Mouse (Mus musculus): ENCODE measurements at regions not wholly inside any gene's neighbourhood (a gene's known extent, or its start where the extent isn't known, plus 50 kb on each side); places are given as distances from the start of the nearest gene placed in this dataset.

DNA sequence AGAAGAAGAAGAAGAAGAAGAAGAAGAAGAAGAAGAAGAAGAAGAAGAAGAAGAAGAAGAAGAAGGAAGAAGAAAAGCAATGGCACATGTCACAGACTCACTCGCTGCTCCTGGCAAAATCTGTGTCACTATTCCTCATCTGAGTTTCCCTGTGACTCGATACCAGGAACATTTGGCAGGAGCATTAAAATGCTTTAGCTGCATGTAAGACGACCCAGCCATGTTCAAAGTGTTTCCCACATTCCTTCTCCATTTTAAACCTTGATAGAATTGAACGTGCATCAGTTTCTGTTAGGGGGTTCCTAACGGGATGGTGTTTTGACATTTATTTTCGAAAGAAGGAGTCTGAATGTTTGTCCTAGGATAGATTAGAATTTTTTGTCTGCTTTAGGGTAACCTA is 51.2 kb upstream of the Pja2 start:
- no peak for DNase-seq (ENCODE audit: inconsistent ontology term)

GRCm38 (mm10) chr17:64383600-64383999 is 51.9 kb upstream of the Pja2 start:
- DNase-seq (ENCODE audit: inconsistent ontology term), result no peak

GRCm38 (mm10) chr17:64390349-64390748 is 58.6 kb upstream of the Pja2 start:
- DNase-seq (ENCODE audit: inconsistent ontology term), result no peak

- DNase-seq (ENCODE audit: inconsistent ontology term), result peak; percentile 9
These were observed 65.7 kb upstream of the Pja2 start for GRCm38 (mm10) chr17:64397254-64397897.

DNA sequence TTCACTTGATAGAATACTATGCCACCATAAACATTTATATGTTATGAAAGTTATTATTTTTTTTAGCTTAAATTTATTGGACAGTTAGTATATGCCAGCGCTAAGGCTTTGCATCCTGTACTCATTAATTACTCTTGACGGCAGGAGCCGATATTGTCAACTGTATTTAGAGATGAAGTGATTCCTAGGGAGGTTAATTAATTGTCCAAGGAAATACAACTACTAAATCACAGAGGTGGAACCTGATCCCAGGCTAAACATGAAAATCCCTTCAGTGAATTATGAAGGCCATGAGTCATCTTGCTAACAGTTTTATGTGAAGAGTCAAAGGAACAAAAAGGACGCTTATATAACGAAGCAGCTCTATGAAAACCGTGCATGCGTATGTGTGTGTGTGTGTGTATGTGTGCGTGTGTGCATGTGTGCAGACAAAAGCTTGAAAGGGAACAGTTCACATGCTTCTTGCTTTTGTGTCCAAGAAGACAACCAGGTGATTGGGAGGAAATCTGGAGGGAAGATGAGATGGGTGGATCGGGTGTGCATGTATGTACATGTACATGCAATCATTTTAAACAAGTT is 66.5 kb upstream of the Pja2 start:
- DNase-seq (ENCODE audit: inconsistent ontology term), result peak; percentile 11

DNA sequence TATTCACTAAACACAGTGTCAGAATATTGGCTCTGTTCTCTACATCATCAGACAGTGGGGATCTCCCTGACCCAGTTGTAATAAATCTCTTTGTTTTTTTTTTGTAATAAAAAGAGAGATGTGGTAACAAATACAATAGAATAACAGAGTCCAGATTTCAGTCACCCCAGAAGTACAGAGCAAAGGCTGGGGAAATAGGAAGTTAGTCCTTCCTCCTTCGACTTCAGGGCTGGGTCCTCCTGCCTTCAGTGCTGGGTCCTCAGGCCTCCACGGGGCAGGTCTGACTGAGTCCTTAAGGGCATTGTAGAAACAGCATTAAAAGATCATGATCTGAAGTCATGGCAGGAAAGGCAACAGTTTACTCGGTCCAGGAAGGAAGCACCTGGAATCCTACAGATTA is 67.0 kb upstream of the Pja2 start:
- no peak for DNase-seq (ENCODE audit: inconsistent ontology term)

DNA sequence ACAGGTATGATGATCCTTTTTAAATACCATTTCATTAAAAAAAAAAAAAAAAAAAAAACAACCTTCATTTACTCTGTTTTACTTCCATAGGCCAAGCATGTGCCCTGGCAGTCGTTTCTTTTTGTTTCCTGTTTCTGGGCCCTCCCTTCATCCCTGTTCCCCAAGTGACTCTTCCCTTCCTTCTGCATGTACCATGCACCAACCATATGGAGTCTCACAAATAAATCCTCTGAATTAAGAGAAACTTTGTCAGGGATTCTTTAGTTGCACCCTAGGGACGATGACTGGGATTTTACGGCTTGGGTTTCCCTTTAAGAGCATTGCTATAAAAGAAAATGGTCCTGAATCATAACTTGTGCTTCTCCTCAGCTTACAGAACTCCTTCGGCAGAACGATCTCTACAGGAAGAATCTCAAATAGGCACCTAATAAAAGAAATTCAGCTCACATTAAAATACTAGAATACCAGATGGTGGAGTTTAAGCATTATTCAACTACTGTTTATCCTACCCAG is 75.1 kb upstream of the Pja2 start:
- DNase-seq (ENCODE audit: inconsistent ontology term), result no peak

DNA sequence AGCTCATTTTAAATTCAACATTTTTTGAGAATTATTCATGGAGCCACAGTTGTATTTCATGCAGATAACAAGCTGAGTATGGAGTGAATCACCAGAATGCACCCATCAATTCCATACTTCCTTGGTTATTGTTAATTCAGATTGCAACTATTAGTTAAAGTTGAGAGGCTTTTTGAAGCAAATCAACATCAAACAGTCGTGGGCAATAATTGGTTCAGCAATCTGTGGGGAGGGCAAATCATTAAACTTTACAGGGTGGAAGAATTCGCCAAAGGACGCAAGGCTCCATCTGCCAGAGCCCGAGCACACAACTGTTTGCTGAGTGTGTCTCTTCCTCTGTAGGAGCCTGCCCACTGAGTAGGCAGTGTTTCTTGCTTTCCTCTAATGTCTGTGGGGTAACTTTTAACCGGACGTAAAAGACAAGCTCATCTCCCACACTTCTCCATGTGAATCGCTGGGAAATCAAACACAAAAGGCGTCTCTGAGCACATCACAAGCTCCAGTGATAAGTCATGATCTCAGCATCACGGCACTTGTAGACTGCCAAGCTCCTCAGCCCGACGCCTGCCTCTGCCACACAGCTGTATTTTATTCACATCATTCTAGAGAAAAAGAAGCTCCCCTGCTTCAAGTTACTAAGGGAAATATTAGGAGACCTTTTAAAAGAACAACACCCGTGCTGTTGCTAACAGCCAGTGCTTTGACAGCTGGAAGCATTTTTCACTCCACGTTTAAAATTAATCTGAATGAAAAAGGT is 75.7 kb upstream of the Pja2 start:
- DNase-seq (ENCODE audit: inconsistent ontology term), result peak; percentile 72

- no peak for DNase-seq (ENCODE audit: inconsistent ontology term)
These were observed 94.1 kb upstream of the Pja2 start for GRCm38 (mm10) chr17:64425811-64426210.

GRCm38 (mm10) chr17:64426536-64426935 is 94.8 kb upstream of the Pja2 start:
- DNase-seq (ENCODE audit: inconsistent ontology term), result peak; percentile 9

GRCm38 (mm10) chr17:64439571-64439970 is 107.9 kb upstream of the Pja2 start:
- DNase-seq (ENCODE audit: inconsistent ontology term), result no peak

DNA sequence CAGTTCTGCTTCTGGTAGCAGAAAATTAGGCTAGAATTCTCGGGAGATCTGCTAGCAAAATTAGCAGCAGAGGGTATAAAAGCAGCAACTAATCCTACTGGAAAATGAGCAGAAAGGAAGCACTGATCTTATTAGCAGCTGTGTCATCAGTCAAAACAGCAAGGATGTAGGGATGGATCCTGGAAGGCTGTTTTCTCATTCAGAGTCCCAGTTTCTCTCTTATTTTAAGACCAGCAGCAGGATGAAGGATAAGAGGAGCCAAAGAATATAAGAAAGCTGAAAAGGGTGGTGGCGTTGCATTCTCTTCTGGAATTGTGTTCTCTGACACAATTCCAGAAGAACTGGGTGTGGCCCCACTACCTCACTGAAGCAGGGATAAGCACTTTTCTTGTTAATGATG is 123.0 kb upstream of the Pja2 start:
- DNase-seq (ENCODE audit: inconsistent ontology term), result no peak

DNA sequence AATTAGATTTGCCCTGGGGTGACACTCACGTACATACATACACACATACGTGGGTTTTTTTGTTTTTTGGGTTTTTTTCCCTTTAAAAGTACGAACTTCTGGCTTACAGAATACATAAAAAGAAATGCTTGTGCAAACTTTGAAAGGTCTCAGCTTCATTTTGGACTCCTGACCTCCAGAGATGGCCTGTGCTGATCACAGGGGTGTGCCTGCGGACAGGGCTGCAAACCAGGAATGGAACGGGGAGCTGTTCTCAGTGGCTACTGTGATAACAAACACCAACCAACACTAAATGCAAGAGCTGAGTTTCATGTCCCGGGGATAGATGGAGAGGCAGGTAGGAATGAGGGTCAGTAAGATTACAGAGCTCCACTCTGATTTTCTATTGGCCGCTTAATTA is 134.3 kb upstream of the Man2a1 start:
- no peak for DNase-seq (ENCODE audit: inconsistent ontology term)

GRCm38 (mm10) chr17:64466746-64467145 is 133.8 kb upstream of the Man2a1 start:
- no peak for DNase-seq (ENCODE audit: inconsistent ontology term)

DNA sequence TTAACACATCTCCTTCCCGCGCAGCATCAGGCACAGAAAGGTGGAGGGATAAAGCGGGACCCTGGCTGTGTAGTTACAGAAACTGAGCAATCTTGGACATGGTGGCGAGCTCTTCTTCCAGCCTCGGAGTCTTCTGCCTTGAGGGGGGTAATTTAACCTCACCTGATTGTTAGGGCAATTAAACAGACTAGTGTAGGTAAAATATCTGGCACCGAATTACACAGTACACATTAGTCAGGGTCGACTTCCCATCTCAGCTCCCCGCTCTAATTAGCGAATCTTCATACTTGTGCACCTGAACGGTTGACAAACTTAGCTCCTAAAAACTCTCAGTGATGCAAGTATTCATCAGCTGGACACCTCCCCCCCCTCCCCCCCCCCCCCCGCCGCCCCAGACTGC is 133.2 kb upstream of the Man2a1 start:
- no peak for DNase-seq (ENCODE audit: inconsistent ontology term)

GRCm38 (mm10) chr17:64469754-64470400 is 130.7 kb upstream of the Man2a1 start:
- peak; percentile 4 for DNase-seq (ENCODE audit: inconsistent ontology term)

DNA sequence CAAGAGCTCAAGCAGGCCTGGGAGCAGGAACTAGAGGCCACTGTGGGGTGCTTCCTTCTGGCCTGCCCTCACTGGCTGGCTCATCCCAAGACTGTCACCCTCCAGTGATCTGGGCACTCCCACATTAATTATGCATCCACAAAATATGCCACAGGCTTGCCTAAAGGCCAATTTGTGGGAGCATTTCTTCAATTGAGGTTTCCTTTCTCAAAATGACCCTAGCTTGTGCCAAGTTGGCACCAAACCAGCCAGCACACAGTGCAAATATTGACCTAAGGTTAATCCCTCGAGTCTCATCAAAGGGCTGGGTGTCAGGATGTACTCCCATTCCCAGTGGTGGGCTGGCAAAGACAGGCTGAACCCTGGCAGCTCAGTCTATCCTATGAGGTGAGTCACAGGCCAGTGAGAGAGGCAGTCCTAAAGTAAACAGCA is 119.9 kb upstream of the Man2a1 start:
- peak; percentile 97 for DNase-seq (ENCODE audit: inconsistent ontology term)

- no peak for DNase-seq (ENCODE audit: inconsistent ontology term)
These were observed 115.7 kb upstream of the Man2a1 start for GRCm38 (mm10) chr17:64484835-64485234.

GRCm38 (mm10) chr17:64489769-64490335 is 110.7 kb upstream of the Man2a1 start:
- no peak for DNase-seq (ENCODE audit: inconsistent ontology term)

- no peak for DNase-seq (ENCODE audit: inconsistent ontology term)
These were observed 109.9 kb upstream of the Man2a1 start for GRCm38 (mm10) chr17:64490664-64491063.

- no peak for DNase-seq (ENCODE audit: inconsistent ontology term)
These were observed 108.6 kb upstream of the Man2a1 start for GRCm38 (mm10) chr17:64491922-64492353.
